Mouse (Mus musculus) lung, embryonic 14.5 days (tissue): ENCODE results near the gene Ms4a4d. TPM values are rescaled to one million over a fixed set of nuclear protein-coding genes. Genes with fewer than 3 reads are reported as not detected.
"Not testable (repeated sequence)": the region's sequence is repeated elsewhere in the genome, so short reads cannot be mapped to it uniquely, and the experiment has no call there.

Experiments
- ATAC-seq: fragments of 200-750 bp; cut with Nextera tagmentation; 2 replicates; pipeline ENCODE4 v1.8.0; 2017; ENCODE audit warnings: mild to moderate bottlenecking, moderate TSS enrichment, moderate library complexity; ENCODE audit not compliant: insufficient read depth
- DNase-seq: peaks from one replicate; pipeline ENCODE4 v3.0.0-alpha.2; 2015
- H3K27ac ChIP-seq: fragments of 300-500 bp; sonication (generic); 2 replicates; pipeline ENCODE4 v1.5.1; 2014; ENCODE audit warnings: low read depth, mild to moderate bottlenecking, moderate library complexity
- H3K27me3 ChIP-seq: fragments of 300-500 bp; sonication (generic); 2 replicates; pipeline ENCODE4 v1.6.1; 2014; ENCODE audit warnings: low read length, control low read depth; ENCODE audit not compliant: insufficient read depth
- H3K36me3 ChIP-seq: fragments of 300-500 bp; sonication (generic); 2 replicates; pipeline ENCODE4 v1.6.1; 2014; ENCODE audit warnings: control low read depth; ENCODE audit not compliant: insufficient read depth
- H3K4me1 ChIP-seq: fragments of 300-500 bp; sonication (generic); 2 replicates; pipeline ENCODE4 v1.6.1; 2014; ENCODE audit warnings: antibody characterized with exemption, control low read depth; ENCODE audit not compliant: insufficient read depth
- H3K4me2 ChIP-seq: fragments of 300-500 bp; sonication (generic); 2 replicates; pipeline ENCODE4 v1.6.1; 2014; ENCODE audit warnings: mild to moderate bottlenecking
- H3K4me3 ChIP-seq: fragments of 300-500 bp; sonication (generic); 2 replicates; pipeline ENCODE4 v1.5.1; 2014; ENCODE audit warnings: low read depth, low read length
- H3K9ac ChIP-seq: fragments of 300-500 bp; sonication (generic); 2 replicates; pipeline ENCODE4 v1.6.1; 2014
- H3K9me3 ChIP-seq: fragments of 300-500 bp; sonication (generic); 2 replicates; pipeline ENCODE4 v1.6.1; 2016; ENCODE audit warnings: low read depth, low read length, control low read depth
- CTCF ChIP-seq: IDR thresholded peaks from 2 replicates; pipeline ENCODE4 v1.5.1; 2016; ENCODE audit warnings: antibody characterized with exemption, low read depth
- WGBS: fragments of 180-500 bp; shearing (Covaris S2); extraction: QIAGEN DNeasy Blood & Tissue Kit; methylation state at CpG from one replicate; pipeline ENCODE4 v1.1.7; 2014; 5-methylcytosine and 5-hydroxymethylcytosine counted together
- polyA plus RNA-seq: library from polyadenylated mRNA; unstranded; fragments of >200 nt; fragmentation: Nextera tagmentation; extraction: Ambion mirVana; gene quantifications from 2 replicates; pipeline ENCODE4 v1.2.1, GENCODE M21; 2014

Ms4a4d gene
- polyA plus RNA-seq: 1.1 and 2.1 TPM in 2 replicates

DNA sequence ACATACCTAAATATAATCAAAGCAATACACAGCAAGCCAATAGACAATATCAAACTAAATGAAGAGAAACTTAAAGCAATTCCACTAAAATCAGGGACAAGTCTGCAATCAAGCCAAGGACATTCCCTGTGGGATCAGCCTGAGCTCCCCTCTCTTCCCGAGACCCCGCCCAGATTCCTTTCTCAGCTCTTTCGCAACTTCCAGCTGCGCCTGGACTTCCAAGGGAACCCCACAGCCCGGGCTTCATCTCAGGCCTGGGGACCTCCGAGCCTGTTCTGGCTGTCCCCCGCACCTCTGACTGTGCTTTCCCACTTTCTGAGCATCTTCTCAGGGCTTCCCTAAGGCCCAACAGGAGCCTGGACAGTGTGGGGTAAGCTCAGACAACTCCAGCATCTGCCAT is at the start of gene Ms4a4d:
Gene Ms4a4d, plus strand, starts transcription at position 209 of the 400 bp plus-strand sequence.
- Histone ChIP-seq H3K9ac (no peak within 1 kb of the TSS), H3K27me3 (no peaks in the 10 kb centered on the region), H3K4me1 (no peaks in the 10 kb centered on the region), H3K4me3 (no peak within 1 kb of the TSS), H3K4me2 (no peak within 1 kb of the TSS), H3K27ac (no peak within 1 kb of the TSS), H3K9me3 (no peaks in the 10 kb centered on the region), H3K36me3 (no peaks in the 10 kb centered on the region)
- peak; percentile 60; the same call in 1 of the 2 replicates for ATAC-seq
- no peak for TF ChIP-seq CTCF
- peak; percentile 72 for DNase-seq
- 7% methylated on average over 7 of the region's 7 CpGs for WGBS

DNA sequence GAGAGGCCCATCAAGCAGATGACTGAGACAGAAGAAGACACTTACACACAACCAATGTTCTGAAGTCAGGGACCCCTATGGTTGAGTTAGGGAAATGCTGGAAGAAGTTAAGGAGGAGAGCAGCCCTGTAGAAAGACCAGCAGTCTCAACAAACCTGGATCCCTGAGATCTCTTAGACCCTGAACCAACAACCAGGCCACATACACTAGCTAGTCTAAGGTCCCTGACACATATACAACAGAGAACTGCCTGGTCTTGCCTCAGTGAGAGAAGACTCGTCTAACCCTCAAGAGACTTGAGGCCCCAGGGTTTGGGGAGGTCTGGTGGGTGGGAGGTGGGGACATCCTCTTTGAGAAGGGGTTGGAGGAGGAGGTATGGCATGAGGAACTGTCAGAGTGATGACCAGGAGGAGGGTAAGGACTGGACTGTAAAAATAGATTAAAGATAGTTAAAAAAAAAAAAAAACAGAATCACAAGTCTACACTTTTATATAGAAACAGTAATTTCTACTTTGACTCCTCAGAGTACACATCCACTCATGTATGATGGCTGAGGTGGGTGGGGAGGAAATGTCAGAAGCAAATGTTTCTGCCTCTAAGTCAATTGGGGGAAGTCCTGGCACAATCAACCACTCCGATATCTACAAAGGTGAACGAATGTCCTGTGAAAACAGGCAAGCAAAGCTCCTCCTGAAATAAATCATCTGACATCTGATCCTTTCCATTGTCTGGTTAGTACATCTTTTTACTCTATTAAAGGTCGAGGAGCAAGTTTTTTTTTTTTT is 45.0 kb upstream of the Ms4a4d start:
- Histone ChIP-seq H3K27me3 (no peaks in the 10 kb centered on the region), H3K36me3 (no peaks in the 10 kb centered on the region), H3K9ac (no peak overlapping the region), H3K4me3 (no peak overlapping the region), H3K4me2 (no peak overlapping the region), H3K9me3 (no peaks in the 10 kb centered on the region), H3K4me1 (no peaks in the 10 kb centered on the region), H3K27ac (no peak overlapping the region)
- TF ChIP-seq CTCF: no peak
- 59% methylated on average over 4 of the region's 4 CpGs for WGBS
- ATAC-seq (no peak), DNase-seq (no peak)

DNA sequence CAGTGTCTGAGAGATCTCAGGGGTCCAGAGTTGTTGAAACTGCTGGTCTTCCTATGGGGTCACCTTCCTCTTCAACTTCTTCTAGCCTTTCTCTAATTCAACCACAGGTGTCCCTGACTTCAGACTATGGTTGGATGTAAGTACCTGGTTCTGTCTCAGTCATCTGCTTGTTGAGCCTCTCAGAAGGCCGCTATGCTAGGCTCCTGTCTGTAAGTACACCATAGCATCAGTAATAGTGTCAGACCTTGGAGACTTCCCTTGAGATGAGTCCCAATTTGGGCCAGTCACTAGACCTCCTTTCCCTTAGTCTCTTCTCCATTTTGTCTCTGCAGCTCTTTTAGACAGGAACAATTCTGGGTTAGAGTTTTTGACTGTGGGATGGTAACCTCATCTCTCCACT is 43.9 kb upstream of the Ms4a4d start:
- TF ChIP-seq CTCF: no peak

DNA sequence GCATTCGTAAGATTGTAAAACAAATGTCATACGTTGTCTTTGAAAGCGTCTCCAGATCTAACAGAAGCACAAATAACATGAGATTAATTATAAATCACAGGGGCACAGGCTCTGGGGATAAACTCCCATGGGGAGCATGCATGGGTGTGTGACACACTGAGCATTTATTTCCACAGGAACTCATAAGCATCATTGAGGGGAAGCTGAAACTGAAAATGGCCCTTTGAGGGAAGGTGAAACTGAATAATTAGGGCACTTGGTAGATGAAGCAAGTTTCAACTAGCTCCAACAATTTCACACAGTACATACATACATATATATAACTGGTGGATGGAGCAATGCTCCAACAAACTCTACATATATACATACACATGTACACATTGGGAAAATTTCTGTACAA is 42.1 kb upstream of the Ms4a4d start:
- H3K27me3 ChIP-seq: no peaks in the 10 kb centered on the region
- H3K9ac ChIP-seq: no peak overlapping the region
- no peaks in the 10 kb centered on the region for H3K36me3 ChIP-seq
- no peak overlapping the region for H3K27ac ChIP-seq
- TF ChIP-seq CTCF: no peak
- ATAC-seq (no peak), DNase-seq (no peak)
- H3K4me2 ChIP-seq: no peak overlapping the region
- no peaks in the 10 kb centered on the region for H3K9me3 ChIP-seq
- WGBS: 71% methylated on average over 3 of the region's 3 CpGs
- H3K4me1 ChIP-seq: no peaks in the 10 kb centered on the region
- H3K4me3 ChIP-seq: no peak overlapping the region

More for the DNA sequence above, 43.9 kb upstream of the Ms4a4d start:
- H3K36me3 ChIP-seq: no peaks in the 10 kb centered on the region
- DNase-seq: no peak
- no peaks in the 10 kb centered on the region for H3K4me1 ChIP-seq
- H3K4me3 ChIP-seq: no peak overlapping the region
- no peak overlapping the region for H3K4me2 ChIP-seq
- H3K27ac ChIP-seq: no peak overlapping the region
- H3K27me3 ChIP-seq: no peaks in the 10 kb centered on the region
- ATAC-seq: no peak
- 90% methylated on average over 1 of the region's 1 CpGs for WGBS
- H3K9ac ChIP-seq: no peak overlapping the region
- no peaks in the 10 kb centered on the region for H3K9me3 ChIP-seq

DNA sequence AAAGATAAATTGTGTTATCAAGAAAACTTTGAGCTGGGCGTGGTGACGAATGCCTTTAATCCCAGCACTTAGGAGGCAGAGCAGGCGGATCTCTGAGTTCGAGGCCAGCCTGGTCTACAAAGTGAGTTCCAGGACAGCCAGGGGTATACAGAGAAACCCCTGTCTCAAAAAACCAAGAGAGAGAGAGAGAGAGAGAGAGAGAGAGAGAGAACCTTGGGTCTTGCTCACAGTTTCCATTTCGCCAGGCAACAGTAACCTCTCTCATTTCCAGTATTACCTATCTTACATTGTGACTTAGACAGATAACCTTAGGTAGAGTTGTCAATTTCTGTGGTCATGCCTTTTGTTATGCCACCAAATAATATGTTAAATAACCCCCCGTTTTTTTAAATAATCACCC is 40.2 kb upstream of the Ms4a4d start:
- Histone ChIP-seq H3K4me2 (no peak overlapping the region), H3K27ac (no peak overlapping the region), H3K4me1 (no peaks in the 10 kb centered on the region), H3K36me3 (no peaks in the 10 kb centered on the region), H3K27me3 (no peaks in the 10 kb centered on the region), H3K4me3 (no peak overlapping the region), H3K9ac (no peak overlapping the region), H3K9me3 (no peaks in the 10 kb centered on the region)
- ATAC-seq (no peak), DNase-seq (no peak)
- TF ChIP-seq CTCF: no peak
- WGBS: 79% methylated on average over 6 of the region's 6 CpGs

DNA sequence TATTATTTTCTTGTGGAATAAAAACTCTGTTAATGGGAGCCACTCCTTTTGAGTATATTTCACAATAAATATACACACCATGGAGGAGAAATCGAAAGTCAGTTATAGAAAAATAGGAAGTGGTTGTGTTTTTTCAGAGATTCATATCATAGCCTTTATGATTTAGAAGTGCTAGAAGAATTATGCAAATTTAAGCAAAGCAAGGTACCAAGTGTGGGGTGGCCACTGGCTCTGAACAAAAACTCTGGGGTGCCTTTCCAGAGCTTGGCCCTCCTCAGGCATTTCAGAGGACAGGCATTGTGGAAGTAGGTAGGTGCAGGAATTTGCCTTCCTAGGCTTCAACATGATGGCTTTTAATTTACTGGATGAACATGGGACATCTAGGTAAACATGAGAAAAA is 39.3 kb upstream of the Ms4a4d start:
- H3K36me3 ChIP-seq, H3K9ac ChIP-seq, ATAC-seq, H3K9me3 ChIP-seq, H3K27ac ChIP-seq, DNase-seq, H3K4me3 ChIP-seq, H3K4me1 ChIP-seq, H3K4me2 ChIP-seq, H3K27me3 ChIP-seq: not testable (repeated sequence)
- WGBS: 69% methylated on average over 1 of the region's 1 CpGs

DNA sequence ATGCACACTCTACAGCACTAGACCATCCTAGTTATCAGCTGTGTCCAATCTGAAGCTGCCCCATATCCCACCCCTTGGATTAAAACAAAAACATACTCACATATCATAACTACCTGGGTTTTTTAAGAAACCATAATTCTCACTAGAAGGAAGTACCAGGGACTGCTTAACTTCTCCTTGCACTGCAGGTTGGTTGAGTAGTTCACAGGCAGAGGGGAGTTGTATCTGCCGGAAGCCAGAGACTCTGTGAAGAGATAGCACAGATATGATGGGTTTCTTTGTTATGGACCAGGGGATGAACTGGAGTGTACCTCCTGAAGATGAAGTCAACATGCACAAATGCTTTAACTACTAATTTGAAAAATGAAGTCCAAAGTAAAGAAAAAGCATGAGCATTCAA is 35.8 kb upstream of the Ms4a4d start:
- H3K9ac ChIP-seq: no peak overlapping the region
- no peaks in the 10 kb centered on the region for H3K9me3 ChIP-seq
- ATAC-seq: no peak
- H3K27ac ChIP-seq: no peak overlapping the region
- no peak overlapping the region for H3K4me3 ChIP-seq
- TF ChIP-seq CTCF: no peak
- no peaks in the 10 kb centered on the region for H3K27me3 ChIP-seq
- no peak for DNase-seq
- WGBS: 90% methylated on average over 1 of the region's 1 CpGs
- H3K4me2 ChIP-seq: no peak overlapping the region
- H3K4me1 ChIP-seq: no peaks in the 10 kb centered on the region
- no peaks in the 10 kb centered on the region for H3K36me3 ChIP-seq
